Mouse (Mus musculus) layer of hippocampus, adult 2 months (tissue): Measurements from ENCODE around the gene Itgb2. TPM values are rescaled to one million over a fixed set of nuclear protein-coding genes. Genes with fewer than 3 reads are reported as not detected.

Experiments
- DNase-seq, 2 experiments: peaks; one replicate each; pipeline ENCODE4 v3.0.0; 2022; ENCODE audit warnings: low spot score in 2 of 2
- H3K27ac ChIP-seq: fragments of 200-600 bp; 2 replicates; pipeline ENCODE4 v1.8.1; 2022
- H3K4me3 ChIP-seq: fragments of 200-600 bp; 2 replicates; pipeline ENCODE4 v1.8.1; 2022; ENCODE audit warnings: mild to moderate bottlenecking
- CTCF ChIP-seq: fragments of 200-600 bp; conservative IDR thresholded peaks from 2 replicates; pipeline ENCODE4 v1.8.1; 2022; ENCODE audit warnings: antibody characterized with exemption, mild to moderate bottlenecking, moderate library complexity
- long read RNA-seq, 2 experiments: library from polyadenylated mRNA; stranded (forward); transcript quantifications; one replicate each; pipeline ENCODE4 v2.0.0; 2021; ENCODE audit warnings: borderline mapping rate in 2 of 2
- total RNA-seq, 2 experiments: library from RNA; stranded (reverse); gene quantifications; 2 replicates each; pipeline ENCODE4 v1.2.3; 2021

Itgb2 gene
- total RNA-seq = 1 to 10 TPM; 3.3 to 4.6 TPM
- long read RNA-seq, experiment 1, partial matches to known transcripts = 0 of 3 reads
- long read RNA-seq, experiment 1, other reads (novel, unspliced or antisense) = 1 of 3 reads
- long read RNA-seq, experiment 2, partial matches to known transcripts = 1 of 4 reads
- long read RNA-seq, experiment 2, other reads (novel, unspliced or antisense) = 1 of 4 reads

DNA sequence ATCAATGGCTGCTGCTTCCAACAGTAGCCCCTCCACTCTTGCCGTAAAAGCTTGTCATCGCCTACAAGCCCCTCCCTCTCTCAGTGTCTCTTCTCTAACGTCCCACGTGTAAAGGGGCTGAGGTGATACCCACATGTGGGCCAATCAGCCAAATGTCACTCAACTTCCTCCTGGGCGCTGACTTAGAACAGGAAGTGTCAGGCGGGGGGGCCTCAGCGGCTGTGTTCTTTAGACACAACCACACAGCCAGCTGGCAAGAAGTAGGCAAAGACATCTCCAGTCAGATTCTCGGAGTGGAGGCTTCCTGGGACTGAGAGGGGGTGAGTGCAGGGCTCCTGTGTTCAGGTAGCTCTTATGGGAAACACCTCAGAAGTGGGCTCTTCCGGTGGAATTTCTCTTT lies at the start of gene Itgb2:
Gene Itgb2 (plus strand): TSS at position 113 of the 400 bp plus-strand sequence.
- no peak for TF ChIP-seq CTCF
- DNase-seq = no peak
- no peak within 1 kb of the TSS for H3K27ac ChIP-seq
- no peak within 1 kb of the TSS; the same call in 1 of the 2 replicates for H3K4me3 ChIP-seq

- TF ChIP-seq CTCF = no peak
- DNase-seq = no peak
- Histone ChIP-seq H3K27ac (no peak overlapping the region), H3K4me3 (no peak overlapping the region)
These were observed 48.2 kb upstream of the Itgb2 start for GRCm38 (mm10) chr10:77481814-77482213.

- DNase-seq = no peak
- TF ChIP-seq CTCF = no peak
- Histone ChIP-seq H3K27ac (no peak overlapping the region; the same call in 1 of the 2 replicates), H3K4me3 (no peak overlapping the region)
These were observed 45.7 kb upstream of the Itgb2 start for GRCm38 (mm10) chr10:77484205-77484935.

DNA sequence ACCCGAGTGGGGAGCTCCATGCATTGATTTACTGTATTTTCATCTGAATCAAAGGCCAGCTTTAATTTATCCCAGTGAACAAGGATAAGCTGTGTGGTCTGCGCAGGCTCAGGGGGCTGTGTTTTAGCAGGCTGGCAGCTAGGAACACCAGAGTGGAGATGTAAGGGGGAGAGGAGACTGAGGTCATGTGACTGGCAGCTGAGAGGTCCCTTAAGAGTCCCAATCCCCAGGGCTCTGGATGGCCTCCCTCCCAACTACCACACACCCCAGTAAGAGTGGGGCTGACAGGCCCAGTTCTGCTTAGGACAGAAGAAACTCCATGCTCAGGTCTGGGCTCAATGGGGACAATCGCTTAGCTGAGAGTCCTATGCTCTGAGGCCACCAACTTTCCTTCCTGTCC lies 44.3 kb upstream of the Itgb2 start:
- Histone ChIP-seq H3K4me3 (no peak overlapping the region), H3K27ac (no peak overlapping the region)
- no peak for TF ChIP-seq CTCF
- DNase-seq = no peak

GRCm38 (mm10) chr10:77488168-77488567 lies 41.9 kb upstream of the Itgb2 start:
- TF ChIP-seq CTCF = no peak
- H3K4me3 ChIP-seq = no peak overlapping the region
- no peak overlapping the region for H3K27ac ChIP-seq
- no peak for DNase-seq

GRCm38 (mm10) chr10:77491585-77491984 lies 38.5 kb upstream of the Itgb2 start:
- no peak overlapping the region for H3K4me3 ChIP-seq
- no peak for DNase-seq
- peak overlapping the region; percentile 84 for H3K27ac ChIP-seq
- TF ChIP-seq CTCF = no peak

DNA sequence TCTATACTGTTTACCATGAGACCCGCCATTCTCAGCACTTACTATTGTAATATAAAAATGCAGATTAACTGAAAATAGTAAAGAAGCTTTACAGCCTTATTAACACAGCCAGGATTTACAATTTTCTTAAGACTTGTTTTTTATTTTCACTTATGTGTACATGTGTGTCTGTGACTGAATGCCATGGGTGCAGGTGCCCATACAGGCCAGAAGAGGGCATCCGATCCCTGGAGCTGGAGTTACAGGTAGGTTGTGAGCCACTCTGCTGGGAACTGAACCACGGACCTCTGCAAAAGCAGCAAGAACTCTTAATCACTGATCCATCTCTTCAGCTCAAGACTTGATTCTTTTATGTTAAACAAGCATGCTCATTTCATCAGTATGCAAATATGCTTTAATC lies 37.2 kb upstream of the Itgb2 start:
- peak; percentile 55 for TF ChIP-seq CTCF
- no peak overlapping the region for H3K4me3 ChIP-seq
- DNase-seq = no peak
- H3K27ac ChIP-seq = no peak overlapping the region

DNA sequence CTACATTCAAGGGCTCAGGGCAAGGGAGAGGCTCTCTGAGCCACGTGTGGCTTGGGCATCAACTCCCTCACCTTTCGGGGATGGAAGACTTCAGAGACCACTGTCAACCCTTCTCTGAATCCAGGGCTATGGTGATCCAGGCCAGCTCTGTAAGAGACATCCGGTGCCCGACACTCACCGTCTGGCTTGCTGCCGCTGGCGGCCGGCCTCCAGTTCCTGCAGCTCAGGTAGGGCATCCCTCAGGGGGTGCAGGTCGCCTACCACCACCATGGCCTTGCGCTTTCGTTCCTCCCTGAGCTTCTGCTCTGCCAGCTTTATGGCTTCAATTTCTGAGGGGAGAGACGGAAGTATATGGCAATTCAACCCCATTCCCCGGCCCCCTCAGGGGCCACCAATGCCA lies 32.9 kb upstream of the Itgb2 start:
- Histone ChIP-seq H3K4me3 (no peak overlapping the region), H3K27ac (no peak overlapping the region)
- no peak for DNase-seq
- no peak for TF ChIP-seq CTCF

- H3K4me3 ChIP-seq = no peak overlapping the region
- no peak for DNase-seq
- H3K27ac ChIP-seq = no peak overlapping the region
- no peak for TF ChIP-seq CTCF
These were observed 31.8 kb upstream of the Itgb2 start for GRCm38 (mm10) chr10:77498254-77498653.

DNA sequence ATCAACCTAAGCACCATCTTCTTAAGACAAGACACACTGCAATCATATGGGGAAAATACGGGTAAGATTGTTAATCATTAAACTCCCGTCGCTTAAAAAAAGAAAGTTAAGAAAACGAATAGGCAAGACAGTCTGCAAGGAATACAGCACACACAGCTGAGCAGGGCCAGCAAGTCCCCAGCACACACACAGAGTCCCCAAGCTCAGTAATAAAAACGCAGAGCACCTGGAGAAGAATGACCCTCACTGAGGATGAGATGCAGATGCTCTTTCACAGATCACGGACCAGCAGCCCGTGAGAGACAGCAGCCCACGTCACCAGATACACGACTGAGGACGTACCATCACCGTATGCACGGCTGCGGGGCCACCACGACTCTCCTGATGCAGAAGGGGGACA lies 29.4 kb upstream of the Itgb2 start:
- Histone ChIP-seq H3K27ac (no peak overlapping the region), H3K4me3 (no peak overlapping the region)
- no peak for TF ChIP-seq CTCF
- no peak for DNase-seq

- peak overlapping the region; percentile 43; the same call in 1 of the 2 replicates for H3K27ac ChIP-seq
- TF ChIP-seq CTCF = no peak
These were observed 26.8 kb upstream of the Itgb2 start for GRCm38 (mm10) chr10:77502967-77503922.

GRCm38 (mm10) chr10:77504143-77504542 lies 25.9 kb upstream of the Itgb2 start:
- DNase-seq = no peak
- TF ChIP-seq CTCF = no peak
- no peak overlapping the region; the same call in 1 of the 2 replicates for H3K27ac ChIP-seq
- no peak overlapping the region for H3K4me3 ChIP-seq

More at GRCm38 (mm10) chr10:77502967-77503922, 26.8 kb upstream of the Itgb2 start:
- no peak overlapping the region for H3K4me3 ChIP-seq
- DNase-seq = no peak

DNA sequence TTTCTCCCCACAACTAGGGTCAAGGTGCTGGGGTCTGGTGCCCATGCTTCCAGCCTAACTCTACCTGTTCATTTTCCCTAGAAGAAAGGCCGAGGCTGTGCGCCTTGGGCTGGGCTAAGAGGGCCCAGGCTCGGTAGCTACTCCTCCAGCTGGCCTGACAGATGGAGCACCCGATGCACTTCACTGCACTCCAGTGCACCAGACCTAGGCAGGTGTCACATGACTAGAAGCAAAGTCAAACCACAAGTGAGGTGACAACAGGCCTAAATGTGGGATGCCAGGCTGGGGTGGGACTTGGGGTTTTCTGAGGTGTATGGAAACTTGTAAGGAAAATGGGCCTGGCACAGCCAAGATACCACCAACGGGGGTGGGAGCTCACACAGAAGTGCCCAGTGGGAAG lies 23.5 kb upstream of the Itgb2 start:
- no peak for DNase-seq
- H3K27ac ChIP-seq = peak overlapping the region; percentile 28; the same call in 1 of the 2 replicates
- TF ChIP-seq CTCF = no peak
- no peak overlapping the region for H3K4me3 ChIP-seq
